Mouse (Mus musculus) CH12.LX (cell line): ENCODE results near the gene Ccer2. TPM values are rescaled to one million over a fixed set of nuclear protein-coding genes. Genes with fewer than 3 reads are reported as not detected.

Source experiments
- DNase-seq: peaks from one replicate; pipeline ENCODE4 v3.0.0-alpha.2; 2013; ENCODE audit errors: extremely low read depth
- H3K27ac ChIP-seq: 2 replicates; pipeline ENCODE4 v1.5.1; 2012; ENCODE audit warnings: low read depth, mild to moderate bottlenecking, control low read depth, moderate library complexity; ENCODE audit not compliant: insufficient read depth
- H3K27me3 ChIP-seq: replicated peaks from 2 replicates; pipeline ENCODE3; 2012; ENCODE audit warnings: inconsistent platforms
- H3K36me3 ChIP-seq, 2 experiments: replicated peaks in 1 of 2; 2 replicates each; pipeline versions ENCODE3 to v1.6.1; 2012; ENCODE audit warnings: inconsistent platforms in 1 of 2, low read length in 1 of 2, mild to moderate bottlenecking in 1 of 2, mixed read lengths in 1 of 2, moderate library complexity in 1 of 2; ENCODE audit not compliant: control insufficient read depth in 1 of 2, insufficient read depth in 1 of 2
- H3K4me1 ChIP-seq, 2 experiments: 2 replicates each; pipeline ENCODE4 v1.6.1; 2012; ENCODE audit warnings: inconsistent platforms in 1 of 2, moderate library complexity in 1 of 2; ENCODE audit not compliant: insufficient read depth in 2 of 2, control insufficient read depth in 1 of 2
- H3K4me2 ChIP-seq: 2 replicates; pipeline ENCODE4 v1.6.1; 2012; ENCODE audit warnings: low read depth, mild to moderate bottlenecking, control low read depth; ENCODE audit not compliant: poor library complexity, insufficient read depth, severe bottlenecking
- H3K4me3 ChIP-seq, 3 experiments: fragments of 150-350 bp in 1 of 3; sonication (generic) in 1 of 3; replicated peaks in 1 of 3; 2 replicates each; pipeline versions ENCODE3 to v1.5.1; 2011 to 2012; ENCODE audit warnings: low read depth in 2 of 3, low read length in 2 of 3, mild to moderate bottlenecking in 2 of 3, moderate library complexity in 2 of 3, control low read depth in 1 of 3, improper control_type of control experiment in 1 of 3, inconsistent platforms in 1 of 3, mixed read lengths in 1 of 3; ENCODE audit not compliant: poor library complexity in 1 of 3
- H3K79me2 ChIP-seq: replicated peaks from 2 replicates; pipeline ENCODE4 v1.6.1; 2012; ENCODE audit warnings: mild to moderate bottlenecking, moderate library complexity; ENCODE audit not compliant: control insufficient read depth, poor library complexity, insufficient read depth, severe bottlenecking; ENCODE audit errors: extremely low read depth
- H3K9ac ChIP-seq: 2 replicates; pipeline ENCODE4 v1.6.1; 2012; ENCODE audit warnings: low read depth, mild to moderate bottlenecking, control low read depth, moderate library complexity; ENCODE audit not compliant: insufficient read depth
- H3K9me3 ChIP-seq: replicated peaks from 2 replicates; pipeline ENCODE3; 2012; ENCODE audit warnings: low read length, inconsistent platforms, mixed read lengths
- BHLHE40 ChIP-seq: IDR thresholded peaks from 2 replicates; pipeline ENCODE4 v1.6.1; 2011; ENCODE audit warnings: mild to moderate bottlenecking, low read depth, low read length, improper control_type of control experiment
- CHD1 ChIP-seq: IDR thresholded peaks from 2 replicates; pipeline ENCODE4 v1.6.1; 2012; ENCODE audit warnings: low read depth, low read length, improper control_type of control experiment, inconsistent platforms
- CTCF ChIP-seq, 2 experiments: IDR thresholded peaks in 1 of 2; conservative IDR thresholded peaks in 1 of 2; 2 replicates each; pipeline ENCODE4 v1.5.1; 2011 to 2012; ENCODE audit warnings: low read depth in 2 of 2, low read length in 2 of 2, improper control_type of control experiment in 1 of 2, inconsistent platforms in 1 of 2, mild to moderate bottlenecking in 1 of 2, moderate library complexity in 1 of 2
- KAT2A ChIP-seq: IDR thresholded peaks from 2 replicates; pipeline ENCODE4 v1.6.1; 2012; ENCODE audit warnings: low read length, improper control_type of control experiment, inconsistent platforms; ENCODE audit not compliant: insufficient replicate concordance
- MAX ChIP-seq: IDR thresholded peaks from 2 replicates; pipeline ENCODE4 v1.6.1; 2011; ENCODE audit warnings: low read length, improper control_type of control experiment
- MXI1 ChIP-seq: IDR thresholded peaks from 2 replicates; pipeline ENCODE4 v1.6.1; 2011; ENCODE audit warnings: mild to moderate bottlenecking, low read depth, low read length, improper control_type of control experiment
- MYC ChIP-seq: IDR thresholded peaks from 2 replicates; pipeline ENCODE4 v1.6.1; 2011; ENCODE audit warnings: low read depth, mild to moderate bottlenecking, improper control_type of control experiment, low read length
- NELFE ChIP-seq: IDR thresholded peaks from 2 replicates; pipeline ENCODE4 v1.6.1; 2011; ENCODE audit warnings: low read depth, low read length, improper control_type of control experiment
- PAX5 ChIP-seq: IDR thresholded peaks from 2 replicates; pipeline ENCODE4 v1.6.1; 2012; ENCODE audit warnings: low read length, inconsistent platforms, mixed read lengths
- POLR2A ChIP-seq: IDR thresholded peaks from 2 replicates; pipeline ENCODE4 v1.6.1; 2011; ENCODE audit warnings: low read depth, mild to moderate bottlenecking, improper control_type of control experiment, low read length
- POLR2AphosphoS2 ChIP-seq: IDR thresholded peaks from 2 replicates; pipeline ENCODE4 v1.6.1; 2011; ENCODE audit warnings: low read depth, low read length, improper control_type of control experiment
- RAD21 ChIP-seq: IDR thresholded peaks from 2 replicates; pipeline ENCODE4 v1.6.1; 2011; ENCODE audit warnings: low read depth, mild to moderate bottlenecking, low read length, improper control_type of control experiment, moderate library complexity
- RCOR1 ChIP-seq: conservative IDR thresholded peaks from 2 replicates; pipeline ENCODE4 v1.6.1; 2012; ENCODE audit warnings: low read depth, mild to moderate bottlenecking, inconsistent platforms, low read length, improper control_type of control experiment
- SIN3A ChIP-seq: IDR thresholded peaks from 2 replicates; pipeline ENCODE4 v1.6.1; 2012; ENCODE audit warnings: low read length, improper control_type of control experiment, inconsistent platforms
- SMC3 ChIP-seq: IDR thresholded peaks from 2 replicates; pipeline ENCODE4 v1.6.1; 2011; ENCODE audit warnings: low read depth, low read length, improper control_type of control experiment
- USF1 ChIP-seq: IDR thresholded peaks from 2 replicates; pipeline ENCODE4 v1.6.1; 2014; ENCODE audit warnings: low read depth, mild to moderate bottlenecking, inconsistent platforms, low read length, improper control_type of control experiment
- USF2 ChIP-seq: conservative IDR thresholded peaks from 2 replicates; pipeline ENCODE4 v1.6.1; 2011; ENCODE audit warnings: low read depth, low read length, improper control_type of control experiment
- ZNF384 ChIP-seq: IDR thresholded peaks from 2 replicates; pipeline ENCODE4 v1.6.1; 2012; ENCODE audit warnings: low read depth, low read length, improper control_type of control experiment, inconsistent platforms
- dilution Hi-C: fragments of 300-500 bp; cut with MboI; formaldehyde crosslinking; loops from 2 replicates; pipeline ENCODE4 v1.14.3; 2020; ENCODE audit warnings: low sequenced_read_pairs; ENCODE audit not compliant: extremely low pct_unique_long_range_greater_than_20kb, extremely low pct_ligation_motif_present
- in situ Hi-C: fragments of 300-500 bp; cut with MboI; formaldehyde crosslinking; loops from 3 replicates; pipeline ENCODE4 v1.14.3; 2019; ENCODE audit warnings: low sequenced_read_pairs, low pct_ligation_motif_present, low pct_unique_long_range_greater_than_20kb, mixed read lengths
- polyA plus RNA-seq: library from polyadenylated mRNA; unstranded; fragments of >175 nt; gene quantifications from 2 replicates; pipeline ENCODE4 v1.2.1, GENCODE M21; 2012; ENCODE audit warnings: low read depth; ENCODE audit not compliant: insufficient read length
- total RNA-seq, 2 experiments: library from RNA; depleted of rRNA; stranded (reverse); fragments of 300-350 nt in 1 of 2; fragments of >200 nt in 1 of 2; gene quantifications; 2 replicates each; pipeline ENCODE4 v1.2.3; 2012 to 2014

The Ccer2 gene
- total and polyA plus RNA-seq, 3 experiments = 0.17 TPM; not detected in 2

DNA sequence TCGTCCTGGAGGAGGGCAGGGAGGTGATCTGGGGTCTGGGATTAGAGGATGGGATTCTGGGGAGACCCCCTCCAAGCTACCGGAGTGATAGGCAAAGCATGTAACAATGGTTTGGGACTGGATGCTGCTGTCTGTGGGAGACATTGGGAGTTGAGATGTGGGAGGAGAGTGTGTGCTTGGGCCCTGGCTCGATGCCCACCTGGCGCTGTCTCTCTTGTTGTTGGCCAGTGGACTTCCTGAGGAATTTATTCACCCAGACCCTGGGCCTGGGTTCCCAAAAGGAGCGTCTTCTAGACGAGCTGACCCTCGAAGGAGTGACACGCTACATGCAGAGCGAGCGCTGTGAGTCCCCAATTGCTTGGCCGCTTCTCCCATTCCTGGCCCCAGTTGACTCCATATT is 15.9 kb downstream of the Ccer2 start:
- no peak for TF ChIP-seq RAD21
- TF ChIP-seq PAX5 = no peak
- TF ChIP-seq KAT2A = no peak
- no peak for TF ChIP-seq SIN3A
- TF ChIP-seq USF1 = no peak
- no peak for TF ChIP-seq POLR2A
- no peak for TF ChIP-seq MXI1
- TF ChIP-seq CHD1 = no peak
- no peak for TF ChIP-seq NELFE
- TF ChIP-seq ZNF384 = no peak
- Histone ChIP-seq H3K9me3 (no peaks in the 10 kb centered on the region), H3K27me3 (no peaks in the 10 kb centered on the region), H3K4me3 (no peak overlapping the region), H3K36me3 (peaks cover 28 to 70% of the 10 kb centered on the region in 2 experiments), H3K27ac (no peak overlapping the region), H3K4me2 (no peak overlapping the region), H3K79me2 (0 out of 2 replicates have a peak, but pooled peaks cover 13% of the 10 kb centered on the region), H3K4me1 (peaks cover 9 to 25% of the 10 kb centered on the region in 2 experiments), H3K9ac (no peak overlapping the region)
- dilution Hi-C loops = no loop called here
- in situ Hi-C loops = no loop called here
- DNase-seq = no peak

DNA sequence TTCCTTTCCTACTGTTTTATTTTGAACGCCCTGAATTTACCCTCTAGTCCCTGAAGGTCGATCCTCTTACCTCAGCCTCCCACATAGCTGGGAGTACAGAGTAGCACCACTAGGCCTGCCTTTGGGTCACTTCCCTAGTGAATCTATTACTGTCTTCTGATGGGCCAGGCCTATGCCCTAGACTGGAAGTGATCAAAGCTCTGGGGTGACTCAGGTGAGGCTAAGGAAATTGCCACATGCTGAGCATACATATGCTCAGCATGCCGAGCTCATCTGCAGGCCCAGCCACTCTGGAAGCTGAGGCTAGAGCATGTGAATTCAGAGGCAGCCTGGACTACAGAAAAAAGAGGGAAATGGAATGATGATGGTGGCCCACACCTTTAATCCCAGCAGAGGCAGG is 17.2 kb downstream of the Ccer2 start:
- Histone ChIP-seq H3K4me1 (peaks cover 4 to 20% of the 10 kb centered on the region in 2 experiments; a peak in 3 of 4 replicates), H3K9ac (no peak overlapping the region), H3K4me2 (no peak overlapping the region), H3K9me3 (no peaks in the 10 kb centered on the region), H3K79me2 (0 out of 2 replicates have a peak, but pooled peaks cover 4% of the 10 kb centered on the region), H3K27ac (no peak overlapping the region), H3K4me3 (no peak overlapping the region), H3K36me3 (peaks cover 33 to 80% of the 10 kb centered on the region in 2 experiments), H3K27me3 (no peaks in the 10 kb centered on the region)
- in situ Hi-C loops (no loop called here), dilution Hi-C loops (no loop called here)
- no peak for DNase-seq
- no peak for TF ChIP-seq CTCF (conservative IDR thresholded peaks at IDR 0.05 in 1 of 2, IDR thresholded peaks at IDR 0.05 in 1 of 2; ENCODE audit: low read depth in 2 of 2, low read length in 2 of 2)
- TF ChIP-seq MYC = no peak
- no peak for TF ChIP-seq POLR2AphosphoS2
- no peak for TF ChIP-seq MAX
- TF ChIP-seq RCOR1 = no peak
- no peak for TF ChIP-seq USF2
- no peak for TF ChIP-seq BHLHE40
- TF ChIP-seq SMC3 = no peak
